Mouse (Mus musculus) adrenal gland, adult 2 months (tissue): ENCODE measurements around the gene Cep85l. TPM values are rescaled to one million over a fixed set of nuclear protein-coding genes. Genes with fewer than 3 reads are reported as not detected.
A peak's percentile ranks its signal among the peaks of the same experiment; 100 is the strongest.

Experiments used
- DNase-seq: peaks from one replicate; pipeline ENCODE4 v3.0.0; 2021
- long read RNA-seq: library from polyadenylated mRNA; stranded (forward); transcript quantifications from one replicate; pipeline ENCODE4 v2.0.0, GENCODE M21; 2021
- polyA plus RNA-seq: library from polyadenylated mRNA; depleted of rRNA; stranded (reverse); fragments of >200 nt; gene quantifications from 2 replicates; pipeline ENCODE4 v1.2.3, GENCODE M21; 2012; rRNA removed
- total RNA-seq, 2 experiments: library from RNA; stranded (reverse); gene quantifications; 2 replicates each; pipeline ENCODE4 v1.2.3; 2021

The Cep85l gene
- 10 to 100 TPM in 1 of 2 experiments, 1 to 10 TPM in 1; 9.5 to 10.6 TPM for total RNA-seq
- polyA plus RNA-seq = 3.6 TPM in 2 replicates
- long read RNA-seq, partial matches to known transcripts = 2 of 2 reads
- long read RNA-seq, other reads (novel, unspliced or antisense) = 0 of 2 reads

- peak; percentile 95 for DNase-seq
These were observed at the start of gene Cep85l for GRCm38 (mm10) chr10:53379709-53380106. Gene Cep85l (minus strand): TSS chr10:53379947.

GRCm38 (mm10) chr10:53428695-53429447 is 49.1 kb upstream of the Cep85l start:
- no peak for DNase-seq

- DNase-seq = no peak
These were observed 46.8 kb upstream of the Cep85l start for GRCm38 (mm10) chr10:53426524-53426923.

DNA sequence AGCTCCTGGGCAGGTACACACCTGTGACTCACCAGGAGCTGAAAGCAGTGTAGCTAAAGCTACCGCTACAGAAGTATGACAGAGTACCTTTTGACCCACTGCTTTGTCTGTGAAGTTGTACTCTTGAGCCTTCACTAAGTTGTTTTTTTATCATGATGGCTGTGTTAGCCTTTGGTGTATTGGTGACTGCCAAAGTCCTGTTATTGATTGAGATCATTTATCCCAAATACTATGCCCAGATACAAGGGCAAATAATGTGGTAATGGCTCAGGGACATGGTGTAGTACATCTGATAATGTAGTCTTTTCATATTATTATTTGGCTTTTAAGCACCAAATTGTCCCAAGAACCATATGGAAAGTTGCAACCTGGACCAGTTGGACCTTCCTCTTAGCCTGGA is 43.3 kb upstream of the Cep85l start:
- DNase-seq = no peak

DNA sequence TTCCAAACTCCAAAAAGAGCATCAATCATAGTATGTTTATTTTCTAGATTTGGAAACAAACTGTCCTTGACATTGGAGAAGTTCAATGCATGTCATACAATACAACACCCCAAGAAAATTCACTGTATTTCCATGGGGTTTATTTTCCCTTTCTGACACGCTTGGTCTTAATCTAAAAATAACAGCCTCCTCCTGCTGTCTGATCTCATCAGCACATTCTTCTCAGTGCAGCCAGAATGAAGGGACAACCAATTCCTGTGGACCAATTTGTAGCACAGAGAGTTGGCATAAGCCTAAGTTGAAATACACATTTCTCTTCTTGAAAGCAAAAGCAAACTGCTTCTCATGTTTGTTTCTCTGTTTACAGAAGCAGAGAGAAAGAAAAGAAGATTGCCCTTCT is 42.5 kb upstream of the Cep85l start:
- DNase-seq = no peak

GRCm38 (mm10) chr10:53421613-53422012 is 41.9 kb upstream of the Cep85l start:
- no peak for DNase-seq

DNA sequence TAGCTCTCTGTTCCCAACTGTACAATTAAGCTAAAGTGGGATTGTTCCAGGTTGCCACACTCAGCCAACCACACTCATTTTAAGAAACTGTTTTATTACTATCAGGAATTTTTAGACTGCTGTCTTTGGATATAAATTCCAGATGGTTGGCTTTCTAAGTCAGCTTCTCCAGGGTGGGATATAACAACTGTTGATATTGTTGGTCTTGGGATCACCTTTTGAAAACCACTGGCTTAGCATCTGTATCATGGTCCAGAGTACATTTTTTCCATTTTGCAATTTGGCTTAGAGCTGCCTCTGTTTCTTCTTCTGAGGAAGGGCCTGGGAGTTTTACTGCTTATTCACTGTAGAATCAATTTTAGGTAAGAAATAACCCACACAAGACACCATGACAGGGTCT is 40.3 kb upstream of the Cep85l start:
- DNase-seq = no peak

DNA sequence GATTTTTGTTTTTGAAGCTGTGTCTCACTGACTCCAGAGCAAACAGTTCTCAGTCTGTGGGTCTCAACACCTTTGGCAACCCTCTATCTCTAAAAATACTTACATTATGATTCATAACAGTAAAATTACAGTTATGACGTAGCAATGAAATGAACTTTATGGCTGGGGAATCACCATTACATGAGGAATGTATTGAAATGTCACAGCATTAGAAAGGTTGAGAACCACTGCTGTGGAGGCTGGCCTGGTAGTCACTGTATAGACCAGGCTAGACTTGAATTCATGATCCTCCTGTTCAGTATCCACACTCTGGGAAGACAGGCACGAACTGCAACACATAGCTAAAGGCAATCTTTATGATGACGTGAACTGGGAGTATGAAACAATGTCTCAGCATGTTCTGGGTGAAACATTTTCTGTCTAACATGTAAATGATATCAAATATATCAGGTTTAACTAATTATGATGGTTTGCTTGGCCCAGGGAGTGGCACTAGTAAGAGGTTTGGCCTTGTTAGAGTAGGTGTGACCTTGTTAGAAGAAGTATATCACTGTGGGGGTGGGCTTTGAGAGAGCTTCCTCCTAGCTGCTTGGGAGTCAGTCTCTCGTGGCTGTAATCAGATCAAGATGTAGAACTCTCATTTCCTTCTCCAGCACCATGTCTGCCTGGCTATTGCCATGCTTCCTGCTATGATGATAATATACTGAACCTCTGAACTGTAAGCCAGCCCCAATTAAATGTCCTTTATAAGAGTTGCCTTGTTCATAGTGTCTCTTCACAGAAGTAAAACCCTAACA is 39.6 kb upstream of the Cep85l start:
- DNase-seq = no peak

GRCm38 (mm10) chr10:53417015-53417414 is 37.3 kb upstream of the Cep85l start:
- no peak for DNase-seq

DNA sequence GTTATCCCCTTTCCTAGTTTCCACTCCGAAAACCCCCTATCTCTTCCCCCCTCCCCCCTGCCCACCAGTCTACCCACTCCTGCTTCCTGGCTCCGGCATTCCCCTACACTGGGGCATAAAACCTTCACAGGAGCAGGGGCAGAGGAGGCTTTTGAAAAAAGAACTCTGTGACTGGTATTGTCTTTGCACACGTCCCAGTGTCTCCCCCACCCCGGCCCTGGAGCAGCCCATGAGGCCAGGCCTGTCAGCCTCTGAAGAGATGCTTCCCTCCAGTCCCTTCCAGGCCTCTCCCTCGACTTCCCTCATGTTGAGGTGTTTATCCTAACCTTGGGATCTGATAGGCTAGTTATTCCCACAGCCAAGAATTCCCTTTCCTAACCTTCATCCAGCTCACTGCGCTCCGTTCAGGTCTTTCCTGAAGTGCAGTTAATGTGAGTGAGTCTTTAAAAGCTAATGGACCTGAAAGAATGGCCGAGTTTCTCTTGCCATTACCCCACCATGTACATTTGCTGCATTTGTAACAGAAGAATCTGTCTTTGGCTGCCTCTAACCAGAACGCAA is 36.5 kb upstream of the Cep85l start:
- no peak for DNase-seq

DNA sequence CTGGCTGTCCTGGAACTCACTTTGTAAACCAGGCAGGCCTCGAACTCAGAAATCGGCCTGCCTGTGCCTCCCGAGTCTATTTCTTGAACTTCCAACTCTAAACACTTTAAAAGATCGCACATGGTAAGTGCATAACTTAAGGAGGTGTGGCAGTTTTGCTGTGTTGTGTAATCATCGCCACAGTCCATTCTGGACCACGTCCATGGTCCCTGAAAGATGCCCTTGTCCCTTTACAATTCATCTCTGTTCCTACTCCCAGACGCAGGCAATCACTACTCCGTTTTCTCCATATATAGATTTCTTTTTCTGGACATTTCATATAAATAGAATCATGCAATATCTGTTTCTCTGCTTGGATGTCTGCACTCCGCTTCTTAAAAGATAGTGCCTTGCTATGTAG is 35.5 kb upstream of the Cep85l start:
- DNase-seq = no peak

- no peak for DNase-seq
These were observed 34.6 kb upstream of the Cep85l start for GRCm38 (mm10) chr10:53414092-53415085.

GRCm38 (mm10) chr10:53412936-53413335 is 33.2 kb upstream of the Cep85l start:
- DNase-seq = no peak

DNA sequence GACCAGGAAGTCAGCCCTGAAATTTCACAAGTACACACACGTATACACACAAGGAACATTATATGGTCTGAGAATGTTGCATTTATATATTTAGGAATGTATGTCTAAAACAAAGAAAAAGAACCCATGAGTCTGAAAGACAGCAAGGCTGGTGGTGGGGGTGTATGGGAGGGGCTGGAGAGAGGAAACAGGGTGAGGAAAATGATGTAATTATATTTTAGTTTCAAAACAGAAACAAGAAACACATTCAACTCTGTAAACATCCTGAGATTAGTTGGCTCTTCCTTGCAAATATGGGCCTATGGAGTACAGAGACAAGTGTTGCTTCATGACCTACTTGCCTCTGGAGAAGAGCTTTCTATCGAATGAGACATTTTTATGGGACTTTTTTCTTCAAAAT is 32.4 kb upstream of the Cep85l start:
- no peak for DNase-seq

GRCm38 (mm10) chr10:53410831-53411230 is 31.1 kb upstream of the Cep85l start:
- no peak for DNase-seq

- peak; percentile 26 for DNase-seq
These were observed 27.7 kb upstream of the Cep85l start for GRCm38 (mm10) chr10:53407422-53407821.

DNA sequence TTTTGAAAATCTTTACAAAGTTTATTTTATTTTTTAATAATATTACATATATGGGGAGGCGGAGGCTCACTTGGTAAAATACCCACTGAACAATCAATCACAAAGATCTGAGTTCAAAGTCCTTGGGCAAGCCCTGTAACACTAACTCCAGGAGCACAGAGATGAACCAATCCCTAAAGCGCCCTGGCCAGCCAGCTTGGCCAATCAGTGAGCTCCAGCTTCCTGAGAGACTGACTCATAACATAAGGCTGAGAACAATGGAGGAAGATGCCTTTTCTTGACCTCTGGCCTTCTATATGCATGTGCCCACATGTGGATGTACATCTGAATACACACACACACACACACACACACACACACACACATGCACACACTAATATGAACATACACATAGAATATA is 27.1 kb upstream of the Cep85l start:
- DNase-seq = no peak

DNA sequence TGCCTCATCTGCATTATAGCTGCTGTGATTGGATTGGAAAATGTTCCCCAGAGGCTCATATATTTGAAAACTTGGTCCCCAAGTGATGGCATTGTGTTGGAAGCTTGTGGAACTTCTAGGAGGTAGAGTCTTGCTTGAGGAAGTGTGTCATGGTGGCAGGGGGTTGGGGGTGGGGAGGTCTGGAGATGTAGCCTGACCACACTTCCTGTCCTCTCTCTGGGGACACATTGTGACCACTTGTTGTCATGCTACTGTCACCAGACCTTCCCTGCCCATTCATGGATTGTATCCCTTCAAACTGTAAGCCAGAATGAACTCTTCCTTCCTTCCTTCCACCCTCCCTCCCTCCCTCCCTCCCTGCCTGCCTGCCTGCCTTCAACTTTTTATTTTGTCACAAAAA is 22.5 kb upstream of the Cep85l start:
- DNase-seq = no peak

DNA sequence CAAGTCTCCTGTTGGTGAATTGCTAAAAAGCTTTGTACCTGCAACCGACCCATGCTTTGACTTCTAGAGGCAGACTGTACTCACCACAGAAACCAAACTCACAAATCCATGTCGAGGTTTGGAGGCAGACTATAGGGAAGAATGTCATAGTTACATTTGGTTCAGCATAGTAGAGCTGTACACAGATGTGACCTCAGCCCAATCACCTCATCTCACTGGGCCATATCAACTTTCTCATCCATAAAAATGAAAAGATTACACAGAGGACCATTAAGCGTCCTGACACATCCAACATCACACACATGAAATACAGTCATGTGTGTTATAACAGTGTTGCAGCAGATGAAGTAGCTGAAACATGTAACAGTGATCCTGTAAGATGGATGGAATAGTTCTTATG is 19.3 kb upstream of the Cep85l start:
- no peak for DNase-seq

- DNase-seq = no peak
These were observed 18.8 kb upstream of the Cep85l start for GRCm38 (mm10) chr10:53398540-53398902.

- no peak for DNase-seq
These were observed 18.2 kb upstream of the Cep85l start for GRCm38 (mm10) chr10:53397846-53398539.
